Comparison of ENCODE assay signal across 9 mouse cellular contexts in genomic region chr14:27167177-27167576, GRCm38 (mm10). TPM values are rescaled to one million over a fixed set of nuclear protein-coding genes. Genes with fewer than 3 reads are reported as not detected.
DNase-seq lines count a peak whose midpoint lies in the region; ATAC-seq lines count a peak whose summit lies in the region.
"Had no signal": no experiment of that assay in that cellular context is flagged by ENCODE, and none has a peak within 500 bp of the region (broad histone marks: within the 10 kb centered on the region; RNA-seq: fewer than 3 reads in every experiment).

No protein-coding gene starts in this region.

- no peak overlapping the region for H3K4me2 ChIP-seq in limb, embryonic 13.5 days (replicated peaks)
- H3K4me2 ChIP-seq in forebrain, embryonic 14.5 days (ENCODE audit: low read length): no peak overlapping the region
- no peak overlapping the region for H3K4me2 ChIP-seq in midbrain, embryonic 16.5 days (ENCODE audit: low read length)
- no peak overlapping the region for H3K4me2 ChIP-seq in kidney, embryonic 14.5 days (replicated peaks; ENCODE audit: low read depth, low read length)
- H3K4me2 ChIP-seq: limb, embryonic 12.5 days had no signal

- ATAC-seq in limb, embryonic 13.5 days (ENCODE audit: low FRiP score, low read depth): peak; percentile 64
- peak; percentile 78; the same call in 1 of the 2 replicates for ATAC-seq in forebrain, embryonic 14.5 days
- ATAC-seq in midbrain, embryonic 16.5 days: peak; percentile 87
- ATAC-seq in megakaryocyte progenitor cell, adult 5-6 weeks (replicated peaks; ENCODE audit: poor library complexity): no peak
- ATAC-seq in kidney, embryonic 14.5 days (ENCODE audit: low FRiP score, low TSS enrichment): no peak

- 20% methylated on average over 4 of the region's 4 CpGs for WGBS in heart, embryonic 10.5 days
- WGBS in limb, embryonic 13.5 days: 71% methylated on average over 4 of the region's 4 CpGs
- WGBS in limb, embryonic 10.5 days: 80% methylated on average over 4 of the region's 4 CpGs
- WGBS in forebrain, embryonic 14.5 days: 76% methylated on average over 4 of the region's 4 CpGs
- 63% methylated on average over 4 of the region's 4 CpGs for whole genome bisulfite sequencing in midbrain, embryonic 16.5 days
- 74% methylated on average over 4 of the region's 4 CpGs for WGBS in kidney, embryonic 14.5 days

- H3K4me1 ChIP-seq in heart, embryonic 10.5 days: peaks cover 31% of the 10 kb centered on the region
- peaks cover 27% of the 10 kb centered on the region for H3K4me1 ChIP-seq in limb, embryonic 13.5 days
- peaks cover 21% of the 10 kb centered on the region for H3K4me1 ChIP-seq in limb, embryonic 10.5 days
- peaks cover 2% of the 10 kb centered on the region for H3K4me1 ChIP-seq in forebrain, embryonic 14.5 days (ENCODE audit: control insufficient read depth, insufficient read depth, low read length)
- no peaks in the 10 kb centered on the region for H3K4me1 ChIP-seq in midbrain, embryonic 16.5 days (ENCODE audit: control insufficient read depth, insufficient read depth, low read length)
- no peaks in the 10 kb centered on the region; the same call in 1 of the 2 replicates for H3K4me1 ChIP-seq in kidney, embryonic 14.5 days (ENCODE audit: control insufficient read depth, insufficient read depth, low read length)

- H3K27ac ChIP-seq in heart, embryonic 10.5 days: peak overlapping the region; percentile 25; the same call in 1 of the 2 replicates
- peak overlapping the region; percentile 67; the same call in 1 of the 2 replicates for H3K27ac ChIP-seq in limb, embryonic 13.5 days
- no peak overlapping the region for H3K27ac ChIP-seq in limb, embryonic 10.5 days
- peak overlapping the region; percentile 82 for H3K27ac ChIP-seq in forebrain, embryonic 14.5 days (ENCODE audit: low read depth, low read length)
- peak overlapping the region; percentile 67 for H3K27ac ChIP-seq in midbrain, embryonic 16.5 days (ENCODE audit: low read length)
- H3K27ac ChIP-seq in kidney, embryonic 14.5 days (ENCODE audit: low read depth, low read length): no peak overlapping the region

- no peak overlapping the region for H3K9ac ChIP-seq in limb, embryonic 13.5 days
- no peak overlapping the region for H3K9ac ChIP-seq in forebrain, embryonic 14.5 days (ENCODE audit: low read length)
- H3K9ac ChIP-seq in midbrain, embryonic 16.5 days (ENCODE audit: low read depth, low read length): 0 out of 2 replicates have a peak overlapping the region, but pooled peaks have one; percentile 5
- H3K9ac ChIP-seq in kidney, embryonic 14.5 days (ENCODE audit: low read depth, low read length): no peak overlapping the region
- H3K9ac ChIP-seq: limb, embryonic 12.5 days had no signal

- H3K27me3 ChIP-seq in heart, embryonic 10.5 days (ENCODE audit: insufficient read depth, poor library complexity, severe bottlenecking): peaks cover 18% of the 10 kb centered on the region
- H3K27me3 ChIP-seq in limb, embryonic 13.5 days: no peaks in the 10 kb centered on the region
- H3K27me3 ChIP-seq in limb, embryonic 10.5 days (ENCODE audit: low read depth, poor library complexity, severe bottlenecking): no peaks in the 10 kb centered on the region
- no peaks in the 10 kb centered on the region for H3K27me3 ChIP-seq in forebrain, embryonic 14.5 days (replicated peaks; ENCODE audit: control insufficient read depth, insufficient read depth, low read length)
- no peaks in the 10 kb centered on the region for H3K27me3 ChIP-seq in midbrain, embryonic 16.5 days (ENCODE audit: control insufficient read depth, insufficient read depth, low read depth, low read length)
- no peaks in the 10 kb centered on the region for H3K27me3 ChIP-seq in kidney, embryonic 14.5 days (ENCODE audit: control insufficient read depth, insufficient read depth, low read length)
- H3K27me3 ChIP-seq: limb, embryonic 12.5 days had no signal

- intact Hi-C loops in heart, postnatal 36 days (cut with DNase I): no loop called here

- H3K9me3 ChIP-seq in heart, embryonic 10.5 days: no peaks in the 10 kb centered on the region
- H3K9me3 ChIP-seq in limb, embryonic 13.5 days: no peaks in the 10 kb centered on the region
- no peaks in the 10 kb centered on the region for H3K9me3 ChIP-seq in limb, embryonic 10.5 days (replicated peaks)
- H3K9me3 ChIP-seq in forebrain, embryonic 14.5 days (replicated peaks; ENCODE audit: control insufficient read depth, low read length): no peaks in the 10 kb centered on the region
- no peaks in the 10 kb centered on the region for H3K9me3 ChIP-seq in midbrain, embryonic 16.5 days (replicated peaks; ENCODE audit: control insufficient read depth, low read length, poor library complexity, severe bottlenecking)
- H3K9me3 ChIP-seq in kidney, embryonic 14.5 days (ENCODE audit: control insufficient read depth, low read length): no peaks in the 10 kb centered on the region; the same call in 1 of the 2 replicates
- H3K9me3 ChIP-seq: limb, embryonic 12.5 days had no signal

- H3K4me3 ChIP-seq in heart, embryonic 10.5 days: no peak overlapping the region
- no peak overlapping the region for H3K4me3 ChIP-seq in limb, embryonic 13.5 days
- H3K4me3 ChIP-seq in limb, embryonic 10.5 days: no peak overlapping the region
- H3K4me3 ChIP-seq in forebrain, embryonic 14.5 days (ENCODE audit: low read depth, low read length): no peak overlapping the region
- no peak overlapping the region for H3K4me3 ChIP-seq in midbrain, embryonic 16.5 days (ENCODE audit: low read depth, low read length)
- H3K4me3 ChIP-seq in kidney, embryonic 14.5 days (ENCODE audit: low read length): no peak overlapping the region
- H3K4me3 ChIP-seq: limb, embryonic 12.5 days had no signal

- no peaks in the 10 kb centered on the region for H3K36me3 ChIP-seq in heart, embryonic 10.5 days
- no peaks in the 10 kb centered on the region for H3K36me3 ChIP-seq in limb, embryonic 13.5 days
- no peaks in the 10 kb centered on the region for H3K36me3 ChIP-seq in limb, embryonic 10.5 days
- no peaks in the 10 kb centered on the region for H3K36me3 ChIP-seq in forebrain, embryonic 14.5 days (ENCODE audit: control insufficient read depth, insufficient read depth, low read length)
- no peaks in the 10 kb centered on the region for H3K36me3 ChIP-seq in midbrain, embryonic 16.5 days (ENCODE audit: control insufficient read depth, insufficient read depth, low read length)
- H3K36me3 ChIP-seq in kidney, embryonic 14.5 days (ENCODE audit: control insufficient read depth, insufficient read depth, low read length): no peaks in the 10 kb centered on the region
- H3K36me3 ChIP-seq: limb, embryonic 12.5 days had no signal

- DNase-seq in heart, embryonic 10.5 days (ENCODE audit: low spot score): peak; percentile 88
- DNase-seq in heart, postnatal 36 days: no peak
- DNase-seq in limb, embryonic 10.5 days (ENCODE audit: low spot score): no peak
- DNase-seq in forebrain, embryonic 14.5 days (ENCODE audit: low spot score): no peak

RNA-seq across cellular contexts. Expression of gene Arhgef3, which starts 52.5 kb away (rescaled TPM):
- polyA plus RNA-seq in heart, embryonic 10.5 days (2016; fragmentation: Nextera tagmentation; extraction: Ambion mirVana): 8.6 and 13.0 TPM in 2 replicates
- 10 to 100 TPM; 27.5 to 37.7 TPM for total RNA-seq in heart, postnatal 36 days (2021)
- polyA plus RNA-seq in limb, embryonic 13.5 days (2015; fragmentation: Nextera tagmentation; extraction: Ambion mirVana): 22.3 and 24.1 TPM in 2 replicates
- polyA plus RNA-seq in limb, embryonic 10.5 days (2016; fragmentation: Nextera tagmentation; extraction: Ambion mirVana): 4.4 and 8.4 TPM in 2 replicates
- polyA plus RNA-seq in forebrain, embryonic 14.5 days (2014; fragmentation: Nextera tagmentation; extraction: Ambion mirVana): 3.0 and 4.1 TPM in 2 replicates
- 7.8 and 10.8 TPM in 2 replicates for polyA plus RNA-seq in midbrain, embryonic 16.5 days (2015; fragmentation: Nextera tagmentation; extraction: Ambion mirVana)
- 11.0 and 13.8 TPM in 2 replicates for total RNA-seq in megakaryocyte progenitor cell, adult 5-6 weeks (2015)
- total RNA-seq in megakaryocyte progenitor cell, adult 5-6 weeks (2017): 15.5 and 18.0 TPM in 2 replicates
- 7.7 and 15.0 TPM in 2 replicates for polyA plus RNA-seq in kidney, embryonic 14.5 days (2014; fragmentation: Nextera tagmentation; extraction: Ambion mirVana)

Comparison
In these comparisons a context has a peak if more than half of its experiments do, and no peak if none do; other contexts are left out.
1. H3K27ac ChIP-seq: peak in heart, embryonic 10.5 days (single experiment), limb, embryonic 13.5 days (single experiment), forebrain, embryonic 14.5 days (single experiment) and midbrain, embryonic 16.5 days (single experiment); none in limb, embryonic 10.5 days (single experiment) and kidney, embryonic 14.5 days (single experiment).
2. ATAC-seq: peak in limb, embryonic 13.5 days (single experiment), forebrain, embryonic 14.5 days (single experiment) and midbrain, embryonic 16.5 days (single experiment); none in megakaryocyte progenitor cell, adult 5-6 weeks (single experiment) and kidney, embryonic 14.5 days (single experiment).